Mouse (Mus musculus) heart, postnatal 0 days (tissue): ENCODE data around the gene Hist1h2bc. TPM values are rescaled to one million over a fixed set of nuclear protein-coding genes. Genes with fewer than 3 reads are reported as not detected.
A peak's percentile ranks its signal among the peaks of the same experiment; 100 is the strongest.

Experiments used
- ATAC-seq: fragments of 200-750 bp; cut with Nextera tagmentation; 2 replicates; pipeline ENCODE4 v1.8.0; 2017; ENCODE audit warnings: low read depth, moderate number of reproducible peaks, moderate library complexity; ENCODE audit not compliant: insufficient read depth
- DNase-seq: peaks from one replicate; pipeline ENCODE4 v3.0.0-alpha.2; 2016; ENCODE audit warnings: low spot score
- H3K27ac ChIP-seq: fragments of 300-500 bp; sonication (generic); 2 replicates; pipeline ENCODE4 v1.5.1; 2014; ENCODE audit warnings: low read depth, mild to moderate bottlenecking
- H3K27me3 ChIP-seq: fragments of 300-500 bp; sonication (generic); 2 replicates; pipeline ENCODE4 v1.6.1; 2014; ENCODE audit warnings: low read length, mixed read lengths; ENCODE audit not compliant: control insufficient read depth, insufficient read depth
- H3K36me3 ChIP-seq: fragments of 300-500 bp; sonication (generic); replicated peaks from 2 replicates; pipeline ENCODE4 v1.6.1; 2014; ENCODE audit warnings: low read length, mixed read lengths; ENCODE audit not compliant: control insufficient read depth, insufficient read depth
- H3K4me1 ChIP-seq: fragments of 300-500 bp; sonication (generic); 2 replicates; pipeline ENCODE4 v1.6.1; 2014; ENCODE audit warnings: antibody characterized with exemption; ENCODE audit not compliant: control insufficient read depth, insufficient read depth
- H3K4me2 ChIP-seq: fragments of 300-500 bp; sonication (generic); 2 replicates; pipeline ENCODE4 v1.6.1; 2014; ENCODE audit warnings: low read depth, mild to moderate bottlenecking, low read length, moderate library complexity
- H3K4me3 ChIP-seq: fragments of 300-500 bp; sonication (generic); 2 replicates; pipeline ENCODE4 v1.5.1; 2014; ENCODE audit warnings: low read depth, low read length
- H3K9ac ChIP-seq: fragments of 300-500 bp; sonication (generic); replicated peaks from 2 replicates; pipeline ENCODE4 v1.6.1; 2014; ENCODE audit warnings: low read depth, low read length, mixed read lengths
- H3K9me3 ChIP-seq: fragments of 300-500 bp; sonication (generic); replicated peaks from 2 replicates; pipeline ENCODE4 v1.6.1; 2016; ENCODE audit warnings: low read length; ENCODE audit not compliant: control insufficient read depth
- CTCF ChIP-seq: IDR thresholded peaks from 2 replicates; pipeline ENCODE4 v1.5.1; 2016; ENCODE audit warnings: antibody characterized with exemption, control low read depth, low read depth
- EP300 ChIP-seq: IDR thresholded peaks from 2 replicates; pipeline ENCODE4 v1.6.1; 2016; ENCODE audit warnings: antibody characterized with exemption, low read depth
- WGBS: fragments of 180-500 bp; shearing (Covaris S2); extraction: QIAGEN DNeasy Blood & Tissue Kit; methylation state at CpG from one replicate; pipeline ENCODE4 v1.1.7; 2014; 5-methylcytosine and 5-hydroxymethylcytosine counted together
- polyA plus RNA-seq: library from polyadenylated mRNA; unstranded; fragments of >200 nt; fragmentation: Nextera tagmentation; extraction: Ambion mirVana; gene quantifications from 2 replicates; pipeline ENCODE4 v1.2.1, GENCODE M21; 2015
- total RNA-seq: library from RNA; depleted of rRNA; stranded (reverse); fragments of >200 nt; gene quantifications from 2 replicates; pipeline ENCODE4 v1.2.3, GENCODE M21; 2014; ENCODE audit warnings: low replicate concordance

Gene Hist1h2bc
- total and polyA plus RNA-seq, 2 experiments from 2014 or later: 94.4 to 253 TPM

DNA sequence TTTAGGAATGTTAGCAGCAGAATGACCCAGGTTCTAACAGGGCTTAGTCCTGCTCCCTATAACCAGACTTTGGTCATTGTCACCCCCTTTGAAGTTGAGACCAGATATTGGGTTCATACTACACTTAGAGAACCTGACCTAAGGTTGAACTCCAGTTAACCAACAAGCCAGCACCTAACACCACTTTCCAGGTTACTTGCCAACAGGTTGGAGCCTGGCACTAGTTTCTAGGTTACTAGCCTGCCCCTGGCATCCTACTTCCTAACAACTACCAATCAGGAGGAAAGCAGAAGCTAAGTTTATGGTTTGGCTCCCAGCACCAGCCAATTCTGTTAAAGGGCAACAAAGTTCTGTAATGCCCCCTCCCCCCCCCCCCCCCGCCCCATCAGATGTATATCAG is 41.2 kb downstream of the Hist1h2bc start:
- Histone ChIP-seq H3K9me3 (no peaks in the 10 kb centered on the region), H3K27ac (no peak overlapping the region), H3K36me3 (no peaks in the 10 kb centered on the region), H3K27me3 (no peaks in the 10 kb centered on the region), H3K4me2 (no peak overlapping the region), H3K9ac (no peak overlapping the region), H3K4me3 (no peak overlapping the region), H3K4me1 (0 out of 2 replicates have a peak, but pooled peaks cover 8% of the 10 kb centered on the region)
- no peak for ATAC-seq
- WGBS: no CpG with 5 or more reads among the region's 1 CpGs
- no peak for TF ChIP-seq CTCF
- no peak for TF ChIP-seq EP300
- no peak for DNase-seq

DNA sequence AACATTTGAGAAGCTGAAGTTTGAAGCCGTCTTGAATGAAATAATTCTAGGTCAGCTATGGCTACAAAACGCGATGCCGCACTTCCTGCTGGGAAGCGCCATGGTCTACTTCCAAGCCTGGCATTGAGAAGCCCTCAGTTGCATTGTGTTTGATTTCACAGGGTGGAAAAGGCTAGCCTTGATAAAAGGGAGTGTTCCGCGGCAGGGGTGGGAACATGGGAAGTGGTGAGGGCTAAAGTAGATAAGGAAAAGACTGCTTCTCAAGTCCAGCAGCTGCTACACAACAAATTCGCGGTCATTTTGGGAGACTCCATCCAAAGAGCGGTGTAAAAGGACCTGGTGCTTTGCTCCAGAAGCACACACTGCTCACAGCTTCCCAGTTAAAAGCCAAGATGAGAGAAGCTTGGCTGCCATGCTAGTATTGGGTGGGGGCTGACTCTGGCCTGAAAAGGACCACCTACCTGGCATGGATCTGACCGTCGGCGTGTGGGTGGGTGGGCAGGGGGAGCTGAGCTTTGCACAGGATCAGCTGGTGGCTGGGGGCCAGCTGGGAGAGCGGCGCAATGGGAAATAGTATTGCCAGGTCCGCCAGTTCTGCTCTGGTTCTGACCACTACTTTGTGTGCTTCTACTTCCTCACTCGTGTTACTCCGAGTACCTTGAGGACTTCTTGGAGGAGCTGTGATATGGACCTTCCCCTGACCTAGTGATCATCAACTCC is 44.6 kb downstream of the Hist1h2bc start:
- H3K9me3 ChIP-seq: no peaks in the 10 kb centered on the region
- H3K27me3 ChIP-seq: no peaks in the 10 kb centered on the region
- peak overlapping the region; percentile 30; the same call in 1 of the 2 replicates for H3K27ac ChIP-seq
- H3K4me1 ChIP-seq: 0 out of 2 replicates have a peak, but pooled peaks cover 8% of the 10 kb centered on the region
- no peak overlapping the region for H3K9ac ChIP-seq
- DNase-seq (no peak), ATAC-seq (no peak)
- H3K36me3 ChIP-seq: no peaks in the 10 kb centered on the region
- H3K4me2 ChIP-seq: no peak overlapping the region
- WGBS: 67% methylated on average over 18 of the region's 18 CpGs
- no peak overlapping the region for H3K4me3 ChIP-seq
- TF ChIP-seq CTCF (no peak), EP300 (no peak)

DNA sequence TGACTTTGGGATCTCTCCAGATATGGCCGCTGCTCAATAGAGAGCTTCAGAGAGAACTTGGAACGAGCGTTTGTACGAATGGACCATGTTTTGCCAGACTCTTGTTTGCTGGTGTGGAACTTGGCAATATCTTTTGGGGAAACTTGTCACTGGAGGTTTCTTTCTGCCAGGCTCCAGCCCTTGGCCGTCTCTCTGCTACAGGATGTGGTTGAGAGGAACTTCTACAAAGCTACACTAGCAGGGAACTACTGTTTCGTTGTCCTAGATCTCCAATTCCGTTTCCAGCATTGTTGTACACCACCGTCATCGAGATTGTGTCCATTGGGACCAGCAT is 45.2 kb downstream of the Hist1h2bc start:
- Histone ChIP-seq H3K4me2 (no peak overlapping the region), H3K36me3 (no peaks in the 10 kb centered on the region), H3K9me3 (no peaks in the 10 kb centered on the region), H3K27ac (peak overlapping the region; percentile 30; the same call in 1 of the 2 replicates), H3K4me1 (0 out of 2 replicates have a peak, but pooled peaks cover 7% of the 10 kb centered on the region), H3K27me3 (no peaks in the 10 kb centered on the region), H3K9ac (no peak overlapping the region), H3K4me3 (no peak overlapping the region)
- DNase-seq (no peak), ATAC-seq (no peak)
- WGBS: 84% methylated on average over 9 of the region's 9 CpGs
- TF ChIP-seq EP300 (no peak), CTCF (no peak)

DNA sequence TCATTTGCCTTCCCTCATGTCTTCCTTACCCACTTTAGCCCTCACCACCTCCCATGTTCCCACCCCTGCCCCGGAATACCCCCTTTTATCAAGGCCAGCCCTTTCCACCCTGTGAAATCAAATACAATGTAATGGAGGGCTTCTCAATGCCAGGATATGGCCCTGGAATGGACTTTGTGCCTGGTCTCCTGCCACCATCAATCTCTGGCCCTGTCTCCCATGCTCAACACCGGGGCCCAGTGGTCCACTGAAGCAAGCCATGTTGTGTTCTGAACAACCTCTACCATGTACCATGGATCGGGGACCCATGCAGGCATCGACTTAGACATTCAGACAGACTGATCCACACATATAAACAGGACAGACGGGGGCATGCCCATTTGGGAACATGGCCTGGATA is 45.7 kb downstream of the Hist1h2bc start:
- Histone ChIP-seq H3K36me3 (no peaks in the 10 kb centered on the region), H3K27me3 (no peaks in the 10 kb centered on the region), H3K27ac (no peak overlapping the region), H3K4me3 (no peak overlapping the region), H3K4me1 (0 out of 2 replicates have a peak, but pooled peaks cover 4% of the 10 kb centered on the region), H3K4me2 (no peak overlapping the region), H3K9ac (no peak overlapping the region), H3K9me3 (no peaks in the 10 kb centered on the region)
- ATAC-seq (no peak), DNase-seq (no peak)
- no peak for TF ChIP-seq CTCF
- TF ChIP-seq EP300: no peak
- 89% methylated on average over 5 of the region's 5 CpGs for WGBS

DNA sequence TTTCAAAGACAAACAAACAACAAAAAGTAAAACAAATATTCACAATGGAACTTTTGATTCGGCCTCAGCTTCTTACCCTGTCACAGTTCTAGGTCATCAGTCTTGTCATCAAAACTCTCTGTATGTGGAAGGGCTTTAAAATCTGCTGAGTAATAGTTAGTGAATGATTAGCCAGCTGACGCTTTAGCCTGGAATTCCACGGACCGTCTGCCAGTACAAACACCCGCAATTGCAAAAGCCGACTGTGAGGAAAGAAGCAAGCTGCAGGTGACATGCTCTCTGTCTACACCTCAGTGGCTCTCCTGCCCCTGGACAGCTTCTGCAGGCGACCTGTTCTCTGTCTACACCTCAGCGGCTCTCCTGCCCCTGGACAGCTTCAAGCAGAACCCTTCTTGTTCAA is 46.5 kb downstream of the Hist1h2bc start:
- ATAC-seq (peak; percentile 45; the same call in 1 of the 2 replicates), DNase-seq (peak; percentile 45)
- Histone ChIP-seq H3K9ac (no peak overlapping the region), H3K36me3 (no peaks in the 10 kb centered on the region), H3K27me3 (no peaks in the 10 kb centered on the region), H3K4me2 (no peak overlapping the region), H3K27ac (no peak overlapping the region), H3K4me3 (no peak overlapping the region), H3K9me3 (no peaks in the 10 kb centered on the region), H3K4me1 (0 out of 2 replicates have a peak, but pooled peaks cover 4% of the 10 kb centered on the region)
- 18% methylated on average over 8 of the region's 8 CpGs for WGBS
- TF ChIP-seq EP300 (no peak), CTCF (no peak)
